Mouse (Mus musculus) olfactory bulb, adult 2 months (tissue): ENCODE results near the gene Polr3gl.

Experiments
- CTCF ChIP-seq: fragments of 200-500 bp; IDR thresholded peaks from 2 replicates; pipeline ENCODE4 v1.5.1; 2012; ENCODE audit warnings: low read depth, mild to moderate bottlenecking, low read length, moderate library complexity; ENCODE audit not compliant: insufficient read depth
- POLR2A ChIP-seq: fragments of 200-500 bp; IDR thresholded peaks from 2 replicates; pipeline ENCODE4 v1.6.1; 2012; ENCODE audit warnings: mild to moderate bottlenecking, low read depth, low read length, moderate library complexity; ENCODE audit not compliant: insufficient read depth

GRCm38 (mm10) chr3:96593790-96594560 lies at the start of gene Polr3gl:
- TF ChIP-seq POLR2A (no peak), CTCF (no peak)
